Mouse (Mus musculus): ENCODE results near the gene Acp1. TPM values are rescaled to one million over a fixed set of nuclear protein-coding genes. Genes with fewer than 3 reads are reported as not detected.

Acp1 gene
- total RNA-seq (2023), result 25.7 to 32.9 TPM (median 27.5 TPM) in 4 replicates

GRCm38 (mm10) chr12:30911261-30912047 is at the start of gene Acp1, which contains the start of gene Sh3yl1:
Gene Acp1, minus strand, starts transcription at chr12:30911589.
Gene Sh3yl1, plus strand, starts transcription at chr12:30911668.

GRCm38 (mm10) chr12:30883986-30884621 is 27.3 kb downstream of the Acp1 start, which contains the start of gene Alkal2:
Gene Alkal2, plus strand, starts transcription at chr12:30884322.

Other genes starting within 250 kb of the Acp1 start
- gene Alkal2, start 27.3 kb downstream of the Acp1 start, total RNA-seq (2023), result not detected in 4 replicates
- gene Sh3yl1, start 79 bp upstream of the Acp1 start, total RNA-seq (2023), result 1.3 to 3.1 TPM (median 2.7 TPM) in 4 replicates
- not detected in 4 replicates for gene Fam110c, start 162.3 kb upstream of the Acp1 start, total RNA-seq (2023)

Measured in B cell, adult 62 days (primary cell).